In genomic region chr5:100825975-100826374, GRCm38 (mm10) we compare ENCODE assay signal across 9 mouse cellular contexts. TPM values are rescaled to one million over a fixed set of nuclear protein-coding genes. Genes with fewer than 3 reads are reported as not detected.
DNase-seq lines count a peak whose midpoint lies in the region; ATAC-seq and TF ChIP-seq lines count a peak whose summit lies in the region.
"Had no signal": no experiment of that assay in that cellular context is flagged by ENCODE, and none has a peak within 500 bp of the region (broad histone marks: within the 10 kb centered on the region; RNA-seq: fewer than 3 reads in every experiment).

No protein-coding gene starts in this region.

- no peak overlapping the region for H3K4me3 ChIP-seq in kidney, embryonic 14.5 days (ENCODE audit: low read length)
- no peak overlapping the region for H3K4me3 ChIP-seq in CH12.LX (replicated peaks in 1 of 3; ENCODE audit: low read depth in 2 of 3, low read length in 2 of 3, poor library complexity in 1 of 3)

- H3K4me1 ChIP-seq in kidney, embryonic 14.5 days (ENCODE audit: control insufficient read depth, insufficient read depth, low read length), result no peaks in the 10 kb centered on the region
- peaks cover 0 to 3% of the 10 kb centered on the region in 2 experiments; a peak in 1 of 4 replicates for H3K4me1 ChIP-seq in CH12.LX (ENCODE audit: control insufficient read depth in 1 of 2, insufficient read depth in 2 of 2)

- no peak for TF ChIP-seq EP300 in CH12.LX (IDR thresholded peaks at IDR 0.05; ENCODE audit: low read length)

- peak; percentile 69 for TF ChIP-seq RAD21 in CH12.LX (IDR thresholded peaks at IDR 0.05; ENCODE audit: low read depth, low read length)

- no peak for TF ChIP-seq POLR2A in CH12.LX (IDR thresholded peaks at IDR 0.05; ENCODE audit: low read depth, low read length)

- DNase-seq in kidney, adult 18-20 months, result peak; percentile 3
- DNase-seq in 3T3-L1 (ENCODE audit: low read depth, low spot score) (peak; percentile 65), CH12.LX (ENCODE audit: extremely low read depth) (peak; percentile 53)
- DNase-seq in forelimb bud, embryonic 11.5 days (ENCODE audit: low read depth, low spot score), result peak; percentile 32
- DNase-seq in urinary bladder, postnatal 10 days (ENCODE audit: low spot score), result no peak
- DNase-seq in c-Kit-positive CD71-positive TER-119-positive erythroid progenitor cells, embryonic 14.5 days (ENCODE audit: low spot score), result no peak
- no peak for DNase-seq in layer of hippocampus, adult 9-11 months

- 21% methylated on average over 2 of the region's 2 CpGs for WGBS in kidney, embryonic 14.5 days

- no peaks in the 10 kb centered on the region for H3K36me3 ChIP-seq in kidney, embryonic 14.5 days (ENCODE audit: control insufficient read depth, insufficient read depth, low read length)
- no peaks in the 10 kb centered on the region for H3K36me3 ChIP-seq in CH12.LX (replicated peaks in 1 of 2; ENCODE audit: control insufficient read depth in 1 of 2, insufficient read depth in 1 of 2, low read length in 1 of 2)

- H3K27me3 ChIP-seq in kidney, embryonic 14.5 days (ENCODE audit: control insufficient read depth, insufficient read depth, low read length), result no peaks in the 10 kb centered on the region
- no peaks in the 10 kb centered on the region for H3K27me3 ChIP-seq in CH12.LX (replicated peaks)

- no peak for ATAC-seq in kidney, embryonic 14.5 days (ENCODE audit: low FRiP score, low TSS enrichment)

- no peak overlapping the region for H3K4me2 ChIP-seq in kidney, embryonic 14.5 days (replicated peaks; ENCODE audit: low read depth, low read length)
- no peak overlapping the region for H3K4me2 ChIP-seq in CH12.LX (ENCODE audit: insufficient read depth, low read depth, poor library complexity, severe bottlenecking)

- peak in 1 of 2 experiments; percentile 77; a peak in 3 of 4 replicates for TF ChIP-seq CTCF in CH12.LX (conservative IDR thresholded peaks at IDR 0.05 in 1 of 2, IDR thresholded peaks at IDR 0.05 in 1 of 2; ENCODE audit: low read depth in 2 of 2, low read length in 2 of 2)

- in situ Hi-C loops in CH12.LX (cut with MboI; ENCODE audit: low pct_ligation_motif_present, low pct_unique_long_range_greater_than_20kb, low sequenced_read_pairs), result no loop called here

- H3K79me2 ChIP-seq in CH12.LX (replicated peaks; ENCODE audit: control insufficient read depth, extremely low read depth, insufficient read depth, poor library complexity, severe bottlenecking), result no peaks in the 10 kb centered on the region

- H3K27ac ChIP-seq in kidney, embryonic 14.5 days (ENCODE audit: low read depth, low read length), result no peak overlapping the region
- no peak overlapping the region for H3K27ac ChIP-seq in CH12.LX (ENCODE audit: insufficient read depth, low read depth)
- H3K27ac ChIP-seq: macrophage had no signal

- dilution Hi-C loops in CH12.LX (cut with MboI; ENCODE audit: extremely low pct_ligation_motif_present, extremely low pct_unique_long_range_greater_than_20kb, low sequenced_read_pairs), result no loop called here

- no peaks in the 10 kb centered on the region for H3K9me3 ChIP-seq in kidney, embryonic 14.5 days (ENCODE audit: control insufficient read depth, low read length)
- peaks cover 3% of the 10 kb centered on the region for H3K9me3 ChIP-seq in CH12.LX (replicated peaks; ENCODE audit: low read length)

- H3K9ac ChIP-seq in kidney, embryonic 14.5 days (ENCODE audit: low read depth, low read length), result no peak overlapping the region
- no peak overlapping the region for H3K9ac ChIP-seq in CH12.LX (ENCODE audit: insufficient read depth, low read depth)

TF ChIP-seq in CH12.LX, 34 proteins besides CTCF, POLR2A, EP300 and RAD21:
- TF ChIP-seq TBP (conservative IDR thresholded peaks at IDR 0.05; ENCODE audit: low read depth, low read length) (no peak), SMC3 (IDR thresholded peaks at IDR 0.05; ENCODE audit: low read depth, low read length) (peak; percentile 82), ZC3H11A (IDR thresholded peaks at IDR 0.05; ENCODE audit: low read depth, low read length) (peak; percentile 61), HCFC1 (IDR thresholded peaks at IDR 0.05; ENCODE audit: low read depth, low read length) (no peak)
TF ChIP-seq in CH12.LX: peak in this region for 2.

RNA-seq across cellular contexts. Expression of gene Abraxas1, which starts 5.2 kb away (rescaled TPM):
- polyA plus RNA-seq in kidney, embryonic 14.5 days (2014; fragmentation: Nextera tagmentation; extraction: Ambion mirVana), result 31.5 and 33.8 TPM in 2 replicates
- total RNA-seq in CH12.LX (2012; rRNA removed) (13.4 and 19.0 TPM in 2 replicates), CH12.LX (2014; rRNA removed) (34.9 and 40.0 TPM in 2 replicates)
- 29.3 and 30.9 TPM in 2 replicates for polyA plus RNA-seq in CH12.LX (2012; ENCODE audit: insufficient read length, low read depth)

RNA-seq across cellular contexts. Expression of gene Gpat3, which starts 19.5 kb away (rescaled TPM):
- 0.42 and 0.49 TPM in 2 replicates for polyA plus RNA-seq in kidney, embryonic 14.5 days (2014; fragmentation: Nextera tagmentation; extraction: Ambion mirVana)
- total RNA-seq in CH12.LX (2012; rRNA removed), result 0.46 and 0.68 TPM in 2 replicates
- 1.5 TPM in 2 replicates for total RNA-seq in CH12.LX (2014; rRNA removed)
- polyA plus RNA-seq in CH12.LX (2012; ENCODE audit: insufficient read length, low read depth), result 1.2 TPM in 2 replicates

RNA-seq across cellular contexts. Expression of gene Mrps18c, which starts 27.5 kb away (rescaled TPM):
- 168 and 209 TPM in 2 replicates for polyA plus RNA-seq in kidney, embryonic 14.5 days (2014; fragmentation: Nextera tagmentation; extraction: Ambion mirVana)
- total RNA-seq in CH12.LX (2012; rRNA removed) (87.2 and 121 TPM in 2 replicates), CH12.LX (2014; rRNA removed) (111 and 141 TPM in 2 replicates)
- 185 and 216 TPM in 2 replicates for polyA plus RNA-seq in CH12.LX (2012; ENCODE audit: insufficient read length, low read depth)

RNA-seq across cellular contexts. Expression of gene Helq, which starts 27.6 kb away (rescaled TPM):
- 19.5 and 22.4 TPM in 2 replicates for polyA plus RNA-seq in kidney, embryonic 14.5 days (2014; fragmentation: Nextera tagmentation; extraction: Ambion mirVana)
- total RNA-seq in CH12.LX (2012; rRNA removed), result 12.1 and 19.6 TPM in 2 replicates
- total RNA-seq in CH12.LX (2014; rRNA removed), result 13.1 and 15.7 TPM in 2 replicates
- polyA plus RNA-seq in CH12.LX (2012; ENCODE audit: insufficient read length, low read depth), result 24.3 and 31.4 TPM in 2 replicates

Comparison
In these comparisons a context has a peak if more than half of its experiments do, and no peak if none do; other contexts are left out.
1. DNase-seq: peak in kidney, adult 18-20 months (single experiment), 3T3-L1 (single experiment), CH12.LX (single experiment) and forelimb bud, embryonic 11.5 days (single experiment); none in urinary bladder, postnatal 10 days (single experiment), c-Kit-positive CD71-positive TER-119-positive erythroid progenitor cells, embryonic 14.5 days (single experiment) and layer of hippocampus, adult 9-11 months (single experiment).